Mouse (Mus musculus): ENCODE results near the gene Brd1.

GRCm38 (mm10) chr15:88761551-88761950, 27.5 kb upstream of the Brd1 start:
- no peak for TF ChIP-seq CTCF (IDR thresholded peaks at IDR 0.05; ENCODE audit: borderline replicate concordance, insufficient read depth, low read depth, low read length)
- TF ChIP-seq POLR2A (IDR thresholded peaks at IDR 0.05; ENCODE audit: borderline replicate concordance, insufficient read depth, low read length): no peak

All from cerebellum, adult 2 months (tissue).